Mouse (Mus musculus) spleen, adult 18-20 months (tissue): ENCODE data around the gene Itprid1.

Source experiments
- DNase-seq, 2 experiments: peaks; one replicate each; pipeline ENCODE4 v3.0.0; 2022; ENCODE audit warnings: mixed read lengths in 2 of 2

Gene Itprid1

GRCm38 (mm10) chr6:55901568-55902328, 65.1 kb downstream of the Itprid1 start:
- no peak for DNase-seq

DNA sequence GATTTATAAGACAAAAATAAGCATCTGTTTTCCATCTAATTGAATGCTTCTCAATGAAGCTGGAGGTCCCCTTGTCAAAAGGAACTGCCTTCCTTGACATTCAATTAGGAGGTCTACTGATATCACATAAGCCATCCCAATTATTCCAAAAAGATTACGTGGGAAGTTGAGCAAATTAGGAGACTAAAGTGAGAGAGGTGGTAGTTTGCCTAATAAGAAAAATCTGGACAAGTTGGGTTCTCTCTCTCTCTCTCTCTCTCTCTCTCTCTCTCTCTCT, 65.6 kb downstream of the Itprid1 start:
- DNase-seq, result no peak

- DNase-seq, result no peak
These were observed 82.5 kb downstream of the Itprid1 start for GRCm38 (mm10) chr6:55919206-55919605.

DNA sequence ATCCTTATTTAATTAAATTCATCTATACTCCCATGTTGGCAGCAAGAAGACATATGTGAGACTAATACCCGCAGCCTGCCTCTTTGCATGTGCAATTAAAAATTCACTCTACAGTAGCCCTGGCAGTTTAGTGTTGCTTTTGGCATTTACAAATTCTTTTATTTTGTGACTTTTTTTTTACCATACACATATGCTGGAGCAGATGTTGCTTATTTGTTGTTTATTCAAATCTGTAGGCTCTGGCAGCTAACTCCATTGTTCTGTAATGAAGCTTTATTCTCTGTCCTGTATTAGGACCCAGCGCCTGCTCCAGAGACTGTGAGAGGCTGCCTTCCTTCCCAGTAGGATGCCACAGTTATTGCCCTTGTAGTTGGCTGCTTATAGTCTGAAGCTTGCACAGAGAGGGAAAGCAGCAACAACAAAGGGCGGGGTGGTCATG, 83.6 kb downstream of the Itprid1 start:
- no peak for DNase-seq

- no peak for DNase-seq
These were observed 84.4 kb downstream of the Itprid1 start for GRCm38 (mm10) chr6:55920866-55921630.

GRCm38 (mm10) chr6:55944709-55945108, 108.0 kb downstream of the Itprid1 start:
- DNase-seq, result no peak

GRCm38 (mm10) chr6:55950345-55951110, 113.8 kb downstream of the Itprid1 start:
- peak in 1 of 2 experiments; percentile 2 for DNase-seq

DNA sequence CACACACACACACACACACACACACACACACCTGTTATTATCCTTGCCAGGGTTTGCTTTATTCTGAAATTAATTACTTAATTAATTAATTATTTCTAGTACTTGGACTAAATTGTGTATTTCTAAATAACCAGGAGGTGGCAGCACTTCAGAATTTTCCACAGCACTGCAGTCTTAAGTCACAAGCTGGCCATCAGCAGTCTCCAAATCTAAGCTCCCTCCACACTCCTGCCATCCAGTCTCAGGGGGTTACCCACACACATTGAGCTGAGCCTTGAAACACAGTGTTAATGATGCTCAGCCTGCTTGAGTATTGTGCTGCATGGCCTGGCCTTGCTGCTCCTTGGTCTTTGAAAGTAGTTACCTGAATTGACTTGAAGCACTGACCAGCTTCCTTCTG, 136.3 kb downstream of the Itprid1 start:
- DNase-seq, result no peak

DNA sequence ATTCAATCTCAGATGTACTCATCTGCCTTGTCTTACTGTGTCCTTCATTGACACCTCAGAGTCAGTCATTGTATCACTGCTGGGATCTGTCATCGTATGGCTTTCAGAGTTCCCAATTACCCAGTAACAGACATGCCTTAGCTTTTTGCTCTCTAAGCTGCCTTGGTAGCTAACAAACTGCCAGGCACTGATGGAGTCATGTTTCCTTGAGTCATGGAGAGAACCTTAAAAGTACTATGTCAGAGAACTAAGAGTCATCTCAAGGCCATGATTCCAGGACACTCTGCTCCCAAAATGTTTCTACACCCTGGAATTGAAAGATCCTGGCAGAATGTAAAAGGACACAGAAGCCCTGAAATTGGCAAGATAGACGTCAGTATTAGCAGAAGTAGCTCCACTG, 143.1 kb downstream of the Itprid1 start:
- DNase-seq, result no peak

GRCm38 (mm10) chr6:56008711-56009110, 172.0 kb downstream of the Itprid1 start:
- DNase-seq, result no peak

- no peak for DNase-seq
These were observed 175.7 kb downstream of the Itprid1 start for GRCm38 (mm10) chr6:56012384-56012783.

- no peak for DNase-seq
These were observed 180.7 kb downstream of the Itprid1 start, which contains the start of gene Ppp1r17 for GRCm38 (mm10) chr6:56017291-56017994. Ppp1r17 (plus strand) TSS chr6:56017497.

DNA sequence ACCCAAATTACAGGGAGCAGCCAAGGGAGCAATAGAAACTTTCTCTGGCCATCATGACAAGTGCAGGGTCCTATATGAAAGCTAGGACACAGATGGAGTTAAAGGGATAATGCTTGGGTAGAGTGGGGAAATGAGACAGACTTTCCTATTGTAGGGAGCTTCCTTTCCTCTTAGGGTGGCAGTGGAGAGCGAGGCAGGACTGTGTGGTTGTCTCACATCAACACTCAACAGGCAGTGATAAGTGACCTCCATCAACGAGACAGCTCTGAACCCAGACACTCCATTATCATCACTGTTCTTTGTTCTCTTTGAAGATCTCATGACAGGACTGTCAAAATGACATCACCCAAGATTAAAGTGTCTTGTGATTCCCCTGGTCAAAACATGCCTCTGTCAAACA, 182.9 kb downstream of the Itprid1 start:
- no peak for DNase-seq

DNA sequence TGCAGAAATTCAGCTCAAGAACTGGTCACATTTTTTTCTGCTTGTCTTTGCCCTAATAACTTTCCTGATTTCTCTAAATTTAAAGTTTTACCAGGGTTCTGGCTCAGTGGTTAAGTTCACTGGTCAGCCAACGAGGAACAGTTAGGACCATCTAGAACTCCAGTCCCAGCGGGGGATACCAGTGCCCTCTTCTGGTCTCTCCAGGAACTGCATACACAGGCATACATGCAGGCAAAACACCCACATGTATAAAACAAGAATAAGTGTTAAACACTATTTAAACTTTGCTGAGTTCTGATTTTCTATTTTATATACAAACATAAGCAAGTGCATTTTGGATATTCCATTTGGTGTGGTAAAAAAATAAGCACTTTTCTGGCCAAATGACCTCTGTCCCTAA, 188.8 kb downstream of the Itprid1 start:
- no peak for DNase-seq

GRCm38 (mm10) chr6:56027318-56027717, 190.6 kb downstream of the Itprid1 start:
- no peak for DNase-seq

DNA sequence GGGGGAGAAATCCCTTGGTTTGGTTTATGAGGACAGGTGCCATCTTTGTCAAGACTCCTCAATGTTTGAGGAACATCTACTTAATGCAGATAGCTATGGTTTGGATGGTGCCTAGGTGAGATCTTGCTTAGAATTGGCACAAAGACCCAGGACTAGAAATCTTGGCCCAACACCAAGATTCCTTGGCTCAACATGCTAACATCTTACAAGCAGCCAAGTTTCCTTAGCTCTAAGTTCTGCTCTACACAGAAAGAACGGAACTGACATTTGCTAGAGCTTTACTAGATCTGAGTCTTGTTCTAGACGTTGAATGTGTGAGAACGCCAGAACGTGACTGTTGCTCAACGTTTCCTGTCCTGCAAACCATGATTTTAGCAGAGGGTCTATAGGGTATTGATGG, 191.3 kb downstream of the Itprid1 start:
- no peak for DNase-seq
